Mouse (Mus musculus) adrenal gland, adult 18-20 months (tissue): ENCODE measurements at regions not wholly inside any gene's neighbourhood (a gene's known extent, or its start where the extent isn't known, plus 50 kb on each side); places are given as distances from the start of the nearest gene placed in this dataset.

Experiments used
- DNase-seq, 2 experiments: peaks; one replicate each; pipeline ENCODE4 v3.0.0; 2021 to 2022; ENCODE audit warnings: low spot score in 2 of 2

DNA sequence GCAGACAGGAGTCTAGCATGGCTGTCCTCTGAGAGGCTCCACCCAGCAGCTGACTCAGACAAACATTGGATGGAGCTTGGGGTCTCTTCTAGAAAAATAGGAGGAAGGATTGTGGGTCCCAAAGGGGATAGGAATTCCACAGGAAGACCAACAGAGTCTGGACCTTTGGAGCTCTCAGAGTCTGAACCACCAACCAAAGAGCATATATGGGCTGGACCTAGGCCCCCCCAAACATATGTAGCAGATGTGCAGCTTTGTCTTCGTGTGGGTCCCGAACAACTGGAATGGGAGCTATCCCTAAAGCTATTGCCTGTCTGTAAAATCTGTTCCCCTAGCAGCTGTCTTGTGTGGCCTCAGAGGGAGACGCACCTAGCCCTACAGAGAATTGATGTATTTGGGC, 50.1 kb upstream of the Cpm start:
- no peak for DNase-seq

GRCm38 (mm10) chr10:117578696-117579146, 50.6 kb upstream of the Cpm start:
- DNase-seq: no peak

GRCm38 (mm10) chr10:117577970-117578695, 51.2 kb upstream of the Cpm start:
- no peak for DNase-seq

GRCm38 (mm10) chr10:117576881-117577730, 52.2 kb upstream of the Cpm start:
- no peak for DNase-seq

DNA sequence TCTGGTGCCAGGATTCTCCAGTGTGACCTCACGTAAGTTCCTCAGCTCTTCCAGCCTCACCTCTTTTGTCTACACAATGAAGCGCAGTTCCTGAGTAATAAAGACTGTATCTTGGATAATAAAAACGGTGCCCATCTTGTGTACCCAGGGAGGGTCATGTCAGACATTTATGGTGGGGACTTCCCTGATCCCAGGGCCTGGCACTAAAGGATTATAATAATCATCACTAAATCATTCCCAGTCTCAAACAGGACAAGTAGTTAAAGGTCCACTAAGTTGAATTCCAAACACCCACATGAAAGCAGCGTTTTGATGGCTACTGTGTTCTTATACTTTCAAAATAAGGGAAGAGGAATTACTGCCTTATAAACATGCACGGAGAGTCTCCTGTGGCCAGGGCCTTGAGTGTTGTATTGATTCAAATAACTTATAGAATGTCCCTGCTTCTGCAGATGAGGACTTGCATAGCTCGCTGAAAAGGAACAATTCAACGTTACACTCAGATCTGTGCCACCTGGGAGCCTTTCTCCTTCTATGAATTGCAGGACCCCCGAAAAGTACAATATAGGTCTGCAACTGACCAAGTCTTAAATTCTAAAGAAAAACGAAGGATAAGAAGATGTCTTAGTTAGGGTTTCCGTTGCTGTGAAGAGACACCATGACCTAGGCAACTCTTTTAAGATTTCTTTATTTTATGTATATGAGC, 53.0 kb upstream of the Cpm start:
- no peak for DNase-seq

DNA sequence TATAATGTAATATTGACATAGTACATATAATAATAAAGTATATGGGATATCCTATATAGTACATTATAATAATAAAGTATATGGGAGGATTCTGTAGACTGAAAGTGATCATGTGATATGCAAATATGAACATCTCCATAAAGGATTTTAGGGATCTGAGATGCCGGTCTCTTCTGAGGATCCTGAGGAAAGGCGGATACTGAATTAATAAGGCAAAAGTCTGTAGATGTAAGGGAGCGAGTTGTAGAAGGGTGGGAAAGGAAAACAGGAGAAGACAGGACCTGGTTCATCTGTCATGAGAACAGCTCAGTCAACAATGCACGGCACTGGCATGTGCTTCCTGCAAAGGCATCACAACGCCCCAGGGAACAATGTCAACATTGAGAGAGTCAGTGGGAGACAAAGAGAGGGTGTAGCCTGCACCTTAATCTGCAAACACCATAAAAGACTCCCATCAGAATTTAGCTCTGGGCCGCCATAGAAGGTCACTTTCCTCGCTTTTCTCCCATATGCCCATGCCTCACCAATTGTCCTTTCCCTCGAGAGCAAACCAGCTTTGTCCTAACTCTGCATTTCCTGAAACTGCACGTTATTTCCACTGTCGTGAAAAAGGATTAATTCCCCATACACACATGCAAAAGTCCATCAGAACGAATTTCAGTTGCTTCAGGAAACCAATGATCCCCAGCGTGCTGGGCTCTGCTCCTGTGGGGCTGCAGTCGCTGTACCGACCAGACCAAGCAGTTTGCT, 53.7 kb upstream of the Cpm start:
- DNase-seq: no peak

DNA sequence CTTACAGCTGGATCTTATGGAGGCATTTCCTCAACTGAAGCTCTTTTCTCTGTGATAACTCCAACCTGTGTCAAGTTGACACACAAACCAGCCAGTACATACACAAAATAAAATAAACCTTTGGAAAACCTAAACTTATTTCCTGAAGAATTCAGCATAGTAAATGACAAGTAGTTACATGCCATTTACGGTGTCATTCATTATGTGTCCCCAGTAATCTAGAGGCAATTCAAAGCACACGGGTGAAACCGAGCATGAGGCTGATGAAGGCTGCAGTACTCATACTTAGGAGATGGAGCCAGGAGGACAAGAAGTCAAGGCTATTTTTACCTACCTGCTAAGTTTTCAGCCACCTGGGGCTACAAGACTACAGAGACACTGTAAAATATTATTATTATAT, 54.4 kb upstream of the Cpm start:
- DNase-seq: no peak

DNA sequence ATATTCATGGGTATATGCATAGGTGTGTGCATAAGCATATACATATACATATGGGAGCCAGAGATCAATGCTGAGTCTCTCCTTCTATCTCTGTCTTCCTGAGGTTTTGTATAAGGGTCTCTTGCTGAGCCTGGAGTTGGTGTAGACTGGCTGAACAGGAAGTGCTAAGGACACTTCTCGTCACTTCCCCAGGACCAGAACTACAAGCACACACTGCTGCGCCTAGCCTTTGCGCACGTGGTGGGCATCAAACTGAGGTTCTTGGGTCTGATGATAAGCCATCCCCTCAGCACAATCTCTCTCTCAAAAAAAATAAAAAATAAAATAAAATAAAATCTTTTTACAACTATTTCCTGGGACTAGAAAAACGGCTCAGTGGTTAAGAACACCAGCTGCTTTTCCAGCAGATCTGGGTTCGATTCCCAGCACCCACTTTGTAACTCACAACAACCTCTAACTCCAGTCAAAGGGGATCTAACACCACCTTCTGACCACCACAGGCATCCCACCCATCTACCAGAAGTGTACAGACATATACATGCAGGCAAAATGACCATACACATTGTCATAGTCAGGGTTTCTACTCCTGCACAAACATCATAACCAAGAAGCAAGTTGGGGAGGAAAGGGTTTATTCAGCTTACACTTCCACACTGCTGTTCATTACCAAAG, 55.1 kb upstream of the Cpm start:
- DNase-seq: no peak

- no peak for DNase-seq
Measured at GRCm38 (mm10) chr10:117573596-117573850, 55.8 kb upstream of the Cpm start.

DNA sequence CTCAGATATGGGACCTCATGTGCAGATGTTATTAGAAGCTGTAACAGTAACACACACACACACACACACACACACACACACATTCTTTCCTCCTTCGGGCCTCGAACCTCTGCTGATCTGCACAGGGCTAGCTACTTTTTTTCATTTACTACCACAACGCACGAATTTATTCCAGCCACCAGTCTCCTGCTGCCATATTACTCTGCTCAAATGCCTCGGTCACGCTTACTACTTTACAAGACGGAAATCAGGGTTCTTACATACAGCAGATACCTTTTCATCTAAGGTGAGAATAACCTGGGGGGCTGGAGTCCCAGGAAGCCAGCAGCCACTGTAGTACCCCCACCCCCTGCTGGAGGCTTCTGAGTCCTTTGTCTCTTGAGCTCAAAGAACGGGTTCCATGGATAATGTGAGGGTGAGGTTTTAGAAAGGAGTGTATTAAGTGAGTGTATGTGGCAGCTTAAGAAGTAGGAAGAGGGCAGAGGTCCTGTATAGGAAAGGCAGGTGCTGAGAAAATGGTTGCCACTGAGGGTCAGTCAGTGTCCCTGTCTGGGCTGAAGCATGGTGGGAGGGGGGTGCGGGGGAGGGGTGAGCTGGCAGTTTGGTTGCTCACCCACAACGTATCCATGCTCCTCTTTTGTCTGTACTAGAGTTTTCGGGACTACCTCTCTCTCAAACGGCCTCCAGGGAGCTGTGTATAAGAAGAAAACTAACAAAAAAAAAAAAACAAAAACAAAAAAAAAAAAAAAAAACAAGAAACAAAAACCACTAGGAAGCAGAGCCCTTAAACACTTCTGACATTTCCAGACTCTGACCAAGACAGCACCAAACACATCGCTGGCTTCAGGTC, 56.3 kb upstream of the Cpm start:
- DNase-seq: no peak

GRCm38 (mm10) chr10:117571891-117572573, 57.3 kb upstream of the Cpm start:
- no peak for DNase-seq

DNA sequence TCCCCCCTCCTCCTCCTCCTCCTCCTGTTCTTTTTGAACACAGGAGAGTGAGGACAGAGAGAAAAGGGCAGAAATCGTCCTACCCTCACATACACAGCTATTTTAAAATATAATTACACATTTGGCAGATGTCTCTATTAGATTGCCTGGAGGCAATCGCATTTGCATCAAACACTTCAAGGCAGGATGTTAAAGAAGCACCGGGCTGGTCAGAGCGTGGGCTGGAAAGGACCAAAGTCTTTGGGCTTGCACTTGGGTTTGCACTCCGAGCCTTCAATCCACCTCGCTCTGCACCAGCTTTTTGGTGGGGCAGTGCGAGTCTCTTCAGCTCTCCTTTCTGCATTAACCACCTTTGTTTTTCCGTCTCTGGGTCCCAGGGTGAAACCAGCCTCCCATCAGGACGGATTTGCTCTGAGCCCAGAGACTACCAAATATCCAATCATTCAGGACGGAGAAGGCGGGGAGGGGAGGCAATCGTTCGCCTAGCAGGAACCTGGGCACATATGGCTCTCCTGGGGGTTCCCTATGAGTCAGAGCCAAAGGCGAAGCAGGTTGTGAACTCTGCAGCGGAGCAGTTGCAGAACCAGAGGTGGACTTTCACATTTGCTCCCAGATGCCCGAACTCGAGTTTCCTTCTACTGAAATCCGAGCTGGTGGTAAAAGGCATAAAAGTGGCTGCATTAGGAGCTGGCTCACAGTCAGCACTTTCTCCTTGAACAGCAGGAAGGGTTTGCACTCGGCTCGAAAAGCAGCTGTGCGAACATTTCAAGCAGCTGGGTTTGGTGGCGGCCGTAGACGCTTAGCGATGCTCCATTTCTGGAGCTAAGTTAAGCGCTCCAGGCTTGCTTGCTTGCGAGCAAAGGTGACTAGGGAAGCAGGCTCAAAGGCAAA, 58.1 kb upstream of the Cpm start:
- DNase-seq: peak in 1 of 2 experiments; percentile 15

DNA sequence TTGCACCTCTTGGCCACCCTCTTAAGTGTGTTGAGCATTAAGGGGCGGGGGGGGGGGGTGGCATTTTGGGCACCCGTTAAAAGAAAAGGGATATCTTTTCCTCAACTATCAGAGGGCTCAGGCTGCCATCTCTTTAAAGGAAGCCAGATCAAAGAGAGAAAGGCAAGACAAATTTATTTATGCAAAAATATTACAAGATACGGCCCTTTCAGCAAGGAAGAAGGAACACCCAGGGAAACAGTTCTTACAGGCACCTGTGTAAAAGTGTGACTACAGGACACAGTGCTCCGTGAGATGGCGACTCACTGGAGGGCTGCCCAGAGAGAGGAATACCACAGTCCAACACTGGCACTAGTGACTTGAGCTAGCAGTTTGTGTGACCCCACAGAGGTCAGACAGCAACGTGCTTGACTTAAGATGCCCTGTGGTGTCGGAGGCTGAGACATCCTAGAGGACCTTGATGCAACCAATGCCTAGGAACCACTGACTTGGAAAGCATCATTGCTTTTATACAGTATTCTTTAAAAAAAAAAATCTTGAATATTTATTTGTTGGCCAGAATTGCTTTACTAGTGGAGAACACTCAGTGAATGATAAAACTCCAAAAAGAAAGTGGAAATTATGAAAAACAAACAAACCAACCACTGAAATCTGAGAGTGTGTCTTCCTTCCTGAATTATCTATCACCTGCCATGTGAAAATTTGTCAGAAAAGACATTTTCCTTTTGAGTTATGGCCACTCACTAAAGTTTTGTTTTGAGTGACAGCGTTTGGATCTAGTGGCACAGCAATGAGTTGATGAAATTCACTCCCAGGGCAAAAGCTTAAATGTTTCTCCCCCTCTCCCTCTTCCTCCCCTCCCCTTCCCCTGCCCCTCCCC, 59.0 kb upstream of the Cpm start:
- no peak for DNase-seq

DNA sequence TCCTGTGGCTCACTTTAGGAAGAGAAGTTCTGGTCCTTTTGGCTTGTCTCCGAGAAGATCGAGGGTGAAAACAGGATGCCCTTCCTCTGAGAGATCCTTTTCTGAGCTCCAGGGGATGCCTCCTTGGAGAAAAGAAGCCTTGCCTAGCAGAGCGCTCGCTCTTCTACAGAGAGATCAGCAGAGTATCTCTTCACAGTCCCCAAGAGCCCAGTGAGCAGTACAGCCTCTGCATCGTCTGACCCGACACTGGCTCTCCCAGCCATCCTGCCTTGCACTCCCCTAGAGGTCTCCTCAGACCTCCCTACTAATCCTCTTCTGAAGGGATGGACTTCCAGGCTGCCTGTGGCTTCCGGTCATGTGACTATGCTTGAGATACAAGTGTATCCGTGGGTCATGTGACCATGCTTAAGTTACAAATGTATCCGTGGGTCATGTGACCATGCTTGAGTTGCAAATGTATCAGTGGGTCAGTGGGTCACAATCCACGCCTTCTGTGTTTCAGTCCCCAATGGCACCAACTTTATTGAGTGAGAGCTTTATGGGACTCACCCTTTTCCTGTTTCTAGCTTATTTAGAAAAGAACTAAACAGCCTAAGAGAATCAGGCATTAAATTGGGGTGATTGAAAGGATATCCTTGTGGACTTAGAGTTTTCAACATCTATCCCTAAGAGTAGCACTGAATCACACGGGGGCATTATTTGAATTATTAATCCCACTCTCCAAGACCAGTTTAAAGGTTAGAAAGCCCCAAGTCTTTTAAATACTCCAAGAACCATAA, 59.8 kb upstream of the Cpm start:
- no peak for DNase-seq

DNA sequence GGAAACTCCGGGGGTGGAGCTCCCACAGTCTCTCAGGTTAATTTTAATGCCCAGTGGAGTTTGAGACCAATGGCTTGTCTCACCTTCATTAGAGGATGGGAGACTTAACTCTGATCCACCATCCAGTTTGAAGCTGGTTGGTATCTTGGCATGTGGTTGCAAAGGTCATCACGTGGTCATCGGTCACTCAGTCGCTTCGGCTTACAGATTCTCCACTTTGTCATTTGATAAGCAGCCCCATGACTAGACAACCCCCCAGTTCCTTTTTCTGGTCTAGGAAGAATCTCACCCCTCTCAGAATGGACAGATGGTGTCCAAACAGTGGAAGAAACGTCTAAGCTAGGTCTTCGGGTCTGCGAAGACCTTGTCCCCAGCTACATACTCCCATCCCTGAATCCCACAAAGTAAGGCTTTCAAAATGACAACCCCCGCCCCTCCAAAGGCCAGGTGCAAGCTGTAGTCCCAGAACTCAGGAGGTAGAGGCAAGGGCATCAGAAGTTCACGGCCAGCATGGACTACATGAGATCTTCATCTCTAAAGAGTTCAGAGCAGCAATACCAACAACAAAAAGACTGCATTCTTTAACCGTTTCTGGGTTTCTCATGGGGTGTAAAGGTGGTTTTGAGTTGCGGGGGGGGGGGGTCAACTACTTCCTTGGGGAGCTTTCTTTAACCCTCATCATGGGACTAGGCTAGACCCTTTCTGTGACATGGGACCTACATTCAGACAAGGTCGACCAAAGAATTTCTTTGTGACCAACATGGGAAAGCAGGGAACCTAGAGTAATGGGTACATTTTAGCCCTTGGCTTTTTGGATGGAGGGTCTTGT, 60.6 kb upstream of the Cpm start:
- no peak for DNase-seq

- no peak for DNase-seq
Measured at GRCm38 (mm10) chr10:117568138-117568387, 61.2 kb upstream of the Cpm start.
